Mouse (Mus musculus) liver, embryonic 11.5 days (tissue): Measurements from ENCODE around the gene Fancf. TPM values are rescaled to one million over a fixed set of nuclear protein-coding genes. Genes with fewer than 3 reads are reported as not detected.

Source experiments
- ATAC-seq: fragments of 200-750 bp; cut with Nextera tagmentation; replicated peaks from 2 replicates; pipeline ENCODE4 v1.8.0; 2017; ENCODE audit warnings: moderate number of reproducible peaks, mild to moderate bottlenecking, moderate TSS enrichment, moderate library complexity; ENCODE audit not compliant: low FRiP score
- DNase-seq: peaks from one replicate; pipeline ENCODE4 v3.0.0-alpha.2; 2017; ENCODE audit warnings: low spot score
- H3K27ac ChIP-seq: fragments of 300-500 bp; sonication (generic); 2 replicates; pipeline ENCODE4 v1.5.1; 2014; ENCODE audit warnings: mild to moderate bottlenecking, low read depth, low read length, control low read depth
- H3K27me3 ChIP-seq: fragments of 300-500 bp; sonication (generic); replicated peaks from 2 replicates; pipeline ENCODE4 v1.6.1; 2014; ENCODE audit warnings: low read length, mixed read lengths; ENCODE audit not compliant: control insufficient read depth, insufficient read depth
- H3K36me3 ChIP-seq: fragments of 300-500 bp; sonication (generic); 2 replicates; pipeline ENCODE4 v1.6.1; 2014; ENCODE audit warnings: mild to moderate bottlenecking, low read length, moderate library complexity, mixed read lengths; ENCODE audit not compliant: control insufficient read depth, insufficient read depth
- H3K4me1 ChIP-seq: fragments of 300-500 bp; sonication (generic); replicated peaks from 2 replicates; pipeline ENCODE4 v1.6.1; 2014; ENCODE audit warnings: low read length, mixed read lengths; ENCODE audit not compliant: control insufficient read depth, insufficient read depth
- H3K4me2 ChIP-seq: fragments of 300-500 bp; sonication (generic); 2 replicates; pipeline ENCODE4 v1.6.1; 2014; ENCODE audit warnings: mild to moderate bottlenecking, control low read depth, moderate library complexity
- H3K4me3 ChIP-seq: fragments of 300-500 bp; sonication (generic); 2 replicates; pipeline ENCODE4 v1.5.1; 2014; ENCODE audit warnings: low read depth, low read length, control low read depth
- H3K9ac ChIP-seq: fragments of 300-500 bp; sonication (generic); 2 replicates; pipeline ENCODE4 v1.6.1; 2014; ENCODE audit warnings: low read depth, low read length, control low read depth
- H3K9me3 ChIP-seq: fragments of 300-500 bp; sonication (generic); 2 replicates; pipeline ENCODE4 v1.6.1; 2016; ENCODE audit warnings: low read length, inconsistent platforms, mixed read lengths; ENCODE audit not compliant: control insufficient read depth
- WGBS: fragments of 180-500 bp; shearing (Covaris S2); extraction: QIAGEN DNeasy Blood & Tissue Kit; methylation state at CpG from one replicate; pipeline ENCODE4 v1.1.7; 2014; 5-methylcytosine and 5-hydroxymethylcytosine counted together
- polyA plus RNA-seq: library from polyadenylated mRNA; unstranded; fragments of >200 nt; fragmentation: Nextera tagmentation; extraction: Ambion mirVana; gene quantifications from 2 replicates; pipeline ENCODE4 v1.2.1, GENCODE M21; 2014

Gene Fancf
- polyA plus RNA-seq, 1 experiment from 2014 or later: 18.4 TPM

DNA sequence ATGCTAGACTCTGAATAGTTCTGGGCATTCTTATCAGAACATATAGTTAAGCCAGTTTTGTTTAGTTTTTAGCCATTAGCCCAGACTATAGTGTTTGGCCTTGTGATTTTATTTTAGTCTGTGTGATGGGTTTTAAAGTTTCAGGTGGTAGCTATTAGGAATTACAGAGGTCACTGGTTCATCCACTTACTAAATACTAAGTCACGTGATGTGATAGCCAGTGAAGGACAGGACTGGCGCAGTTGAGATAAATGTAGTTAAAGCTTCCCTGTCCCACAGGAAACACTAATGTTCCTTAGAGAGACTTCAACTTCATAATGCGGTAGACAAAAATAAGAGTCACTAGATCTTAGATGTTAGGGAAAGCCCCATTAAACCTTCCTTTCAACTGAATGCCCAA is 775 bp upstream of the Fancf start:
- no peak for ATAC-seq
- Histone ChIP-seq H3K4me1 (peaks cover 15% of the 10 kb centered on the region; the same call in 1 of the 2 replicates), H3K27me3 (no peaks in the 10 kb centered on the region), H3K27ac (peak overlapping the region; percentile 97; the same call in 1 of the 2 replicates), H3K9ac (peak overlapping the region; percentile 95), H3K9me3 (no peaks in the 10 kb centered on the region), H3K36me3 (peaks cover 7% of the 10 kb centered on the region), H3K4me3 (peak overlapping the region; percentile 78), H3K4me2 (peak overlapping the region; percentile 82)
- no peak for DNase-seq
- 48% methylated on average over 3 of the region's 3 CpGs for WGBS

DNA sequence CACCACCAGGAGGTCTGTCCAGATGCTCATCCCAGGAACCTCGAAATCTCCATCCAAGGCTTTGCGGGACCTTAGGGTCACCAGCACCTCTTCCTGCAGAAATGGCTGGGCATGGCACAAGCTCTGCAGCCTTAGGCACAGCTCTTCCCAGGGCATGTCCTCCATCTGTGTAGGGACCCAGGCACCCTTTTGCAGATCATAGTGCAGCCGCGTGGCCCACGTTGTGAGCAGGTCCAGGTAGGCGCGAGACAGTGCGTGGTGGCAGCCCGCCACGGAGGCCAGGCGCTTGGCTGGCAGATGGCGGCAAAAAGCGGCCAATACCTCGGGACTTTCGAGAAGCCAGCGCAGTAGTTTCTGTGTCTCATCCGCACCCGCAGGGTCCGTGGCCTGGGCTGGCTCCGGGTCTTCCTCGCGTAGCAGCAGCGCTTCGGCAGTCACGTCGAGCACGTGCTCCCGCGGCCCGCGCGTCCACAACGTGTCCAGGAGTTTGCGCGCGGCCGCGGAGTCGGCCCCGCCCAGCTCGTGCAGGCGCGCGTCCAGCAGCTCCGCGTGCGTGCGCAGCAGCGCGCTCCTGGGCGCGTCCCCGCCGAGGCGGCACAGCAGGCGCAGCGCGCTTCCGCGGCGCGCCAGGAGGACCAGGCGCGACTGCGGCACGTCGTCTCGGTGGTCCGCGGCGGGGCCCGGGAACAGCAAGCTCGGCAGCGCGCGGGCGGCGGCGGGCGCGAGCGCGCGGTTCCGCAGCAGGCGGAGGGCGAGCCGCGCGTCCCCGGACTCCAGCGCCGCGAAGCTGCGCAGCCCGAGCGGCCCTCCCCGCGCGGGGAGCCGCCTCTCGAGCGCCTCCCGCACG is 594 bp downstream of the Fancf start, which contains the start of gene Gas2:
Gas2 (plus strand) TSS at position 766 of the 847 bp plus-strand sequence.
- peak within 1 kb of the TSS; percentile 95 for H3K9ac ChIP-seq
- no peaks in the 10 kb centered on the region for H3K27me3 ChIP-seq
- H3K27ac ChIP-seq: peak within 1 kb of the TSS; percentile 97
- peak within 1 kb of the TSS; percentile 78 for H3K4me3 ChIP-seq
- ATAC-seq: peak; percentile 76
- peaks cover 15% of the 10 kb centered on the region; the same call in 1 of the 2 replicates for H3K4me1 ChIP-seq
- peaks cover 7% of the 10 kb centered on the region for H3K36me3 ChIP-seq
- WGBS: 6% methylated on average over 86 of the region's 105 CpGs
- H3K4me2 ChIP-seq: peak within 1 kb of the TSS; percentile 89
- H3K9me3 ChIP-seq: no peaks in the 10 kb centered on the region
- peak; percentile 84 for DNase-seq

DNA sequence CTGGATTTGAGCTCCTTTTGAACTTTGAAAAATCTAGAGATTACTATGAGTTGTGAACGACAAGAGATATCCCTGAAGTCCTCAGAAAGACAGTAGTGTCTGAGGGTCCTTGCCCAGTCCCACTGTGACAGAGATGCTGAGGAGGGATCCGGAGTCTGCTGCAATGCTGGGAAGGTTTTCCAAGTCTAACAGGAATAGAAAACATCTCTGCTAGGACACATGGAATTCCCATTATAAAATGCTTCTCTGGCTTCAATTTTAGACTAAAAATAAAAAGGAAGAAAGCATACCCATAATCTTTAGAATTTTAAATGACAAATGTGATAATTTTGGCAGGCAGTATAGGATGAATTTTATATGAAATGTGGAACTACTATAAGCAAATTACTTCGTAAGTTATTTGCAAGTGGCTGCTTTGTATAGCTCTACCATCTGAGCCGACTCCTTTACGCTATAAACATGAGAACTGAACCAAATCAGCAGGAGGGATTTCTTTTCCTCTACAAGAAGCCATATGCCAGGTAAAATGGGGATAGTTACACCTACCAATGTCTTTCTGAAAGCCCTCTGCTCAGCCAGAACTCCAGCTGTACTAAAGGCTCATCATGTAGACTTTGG is 10.1 kb downstream of the Fancf start:
- Histone ChIP-seq H3K36me3 (no peaks in the 10 kb centered on the region), H3K4me1 (0 out of 2 replicates have a peak, but pooled peaks cover 2% of the 10 kb centered on the region), H3K4me2 (no peak overlapping the region), H3K9me3 (no peaks in the 10 kb centered on the region), H3K4me3 (no peak overlapping the region), H3K27ac (no peak overlapping the region), H3K27me3 (no peaks in the 10 kb centered on the region), H3K9ac (no peak overlapping the region)
- no peak for ATAC-seq
- WGBS: 90% methylated on average over 5 of the region's 5 CpGs
- DNase-seq: no peak

DNA sequence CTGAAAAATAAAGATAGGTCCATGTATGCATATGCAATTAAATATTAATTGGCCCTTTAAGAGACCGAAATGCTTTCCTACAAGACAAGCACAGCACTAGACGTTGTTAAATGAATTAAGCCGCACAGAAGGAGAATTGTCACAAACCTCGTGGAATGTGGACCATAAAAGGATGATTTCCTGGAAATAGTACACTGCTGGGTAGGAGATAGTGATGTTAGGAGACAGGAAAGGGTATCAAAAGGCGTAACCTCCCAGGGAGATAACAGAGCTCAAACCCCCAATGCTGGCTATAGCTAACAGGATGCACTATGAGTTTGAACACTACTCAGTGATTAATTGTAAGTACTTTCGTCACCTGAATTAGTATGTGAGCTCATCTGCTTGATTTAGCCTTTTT is 11.2 kb downstream of the Fancf start:
- Histone ChIP-seq H3K27me3 (no peaks in the 10 kb centered on the region), H3K4me1 (0 out of 2 replicates have a peak, but pooled peaks cover 2% of the 10 kb centered on the region), H3K9ac (no peak overlapping the region), H3K9me3 (no peaks in the 10 kb centered on the region), H3K4me3 (no peak overlapping the region), H3K27ac (no peak overlapping the region), H3K36me3 (no peaks in the 10 kb centered on the region), H3K4me2 (no peak overlapping the region)
- WGBS: 57% methylated on average over 6 of the region's 6 CpGs
- peak; percentile 74 for ATAC-seq
- DNase-seq: no peak

DNA sequence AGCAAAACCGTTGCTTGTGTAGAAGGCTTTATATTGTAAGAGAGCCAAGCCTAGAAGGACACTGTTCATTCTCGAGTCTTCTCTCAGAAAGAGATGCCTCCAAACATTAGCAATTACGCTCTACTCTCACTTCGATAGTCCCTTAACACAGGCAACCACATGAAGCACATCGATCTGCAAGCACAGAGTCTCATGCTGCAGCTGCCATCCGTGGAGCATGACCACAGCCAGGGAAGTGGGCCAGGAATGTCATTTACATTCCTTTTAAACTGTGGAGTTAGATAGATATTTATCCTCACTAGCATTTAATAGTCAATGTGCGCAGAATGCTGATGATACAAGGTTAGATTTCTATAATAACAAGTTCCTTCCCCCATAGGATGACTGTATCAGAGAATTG is 21.6 kb downstream of the Fancf start:
- Histone ChIP-seq H3K27ac (no peak overlapping the region), H3K9me3 (no peaks in the 10 kb centered on the region), H3K9ac (no peak overlapping the region), H3K4me3 (no peak overlapping the region), H3K27me3 (no peaks in the 10 kb centered on the region), H3K36me3 (no peaks in the 10 kb centered on the region), H3K4me1 (no peaks in the 10 kb centered on the region), H3K4me2 (no peak overlapping the region)
- WGBS: 83% methylated on average over 7 of the region's 7 CpGs
- DNase-seq (no peak), ATAC-seq (no peak)

DNA sequence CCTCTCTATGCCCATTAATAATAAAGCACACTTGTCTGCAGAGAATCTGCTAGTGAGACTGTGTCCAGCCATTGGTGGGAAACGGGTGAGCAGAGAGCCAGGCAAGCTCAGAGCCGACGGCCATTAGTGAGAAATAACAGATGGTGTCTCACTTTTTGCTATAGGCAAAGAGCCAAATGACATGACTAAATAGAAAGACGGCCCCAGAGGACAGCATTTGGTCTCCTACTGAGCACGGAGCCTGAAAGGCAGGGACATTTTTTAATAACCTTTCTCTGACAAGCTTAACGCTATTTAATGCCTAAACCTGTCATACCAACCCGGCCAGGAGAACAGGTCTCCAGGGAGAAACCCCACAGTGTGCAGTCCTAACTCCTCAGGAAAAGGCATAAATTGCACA is 30.1 kb downstream of the Fancf start:
- no peak overlapping the region for H3K4me3 ChIP-seq
- no peaks in the 10 kb centered on the region for H3K9me3 ChIP-seq
- no peak overlapping the region for H3K9ac ChIP-seq
- H3K4me1 ChIP-seq: no peaks in the 10 kb centered on the region
- H3K36me3 ChIP-seq: no peaks in the 10 kb centered on the region
- no peak for ATAC-seq
- no peak overlapping the region for H3K4me2 ChIP-seq
- no peak overlapping the region for H3K27ac ChIP-seq
- no peak for DNase-seq
- WGBS: 69% methylated on average over 7 of the region's 7 CpGs
- no peaks in the 10 kb centered on the region for H3K27me3 ChIP-seq

DNA sequence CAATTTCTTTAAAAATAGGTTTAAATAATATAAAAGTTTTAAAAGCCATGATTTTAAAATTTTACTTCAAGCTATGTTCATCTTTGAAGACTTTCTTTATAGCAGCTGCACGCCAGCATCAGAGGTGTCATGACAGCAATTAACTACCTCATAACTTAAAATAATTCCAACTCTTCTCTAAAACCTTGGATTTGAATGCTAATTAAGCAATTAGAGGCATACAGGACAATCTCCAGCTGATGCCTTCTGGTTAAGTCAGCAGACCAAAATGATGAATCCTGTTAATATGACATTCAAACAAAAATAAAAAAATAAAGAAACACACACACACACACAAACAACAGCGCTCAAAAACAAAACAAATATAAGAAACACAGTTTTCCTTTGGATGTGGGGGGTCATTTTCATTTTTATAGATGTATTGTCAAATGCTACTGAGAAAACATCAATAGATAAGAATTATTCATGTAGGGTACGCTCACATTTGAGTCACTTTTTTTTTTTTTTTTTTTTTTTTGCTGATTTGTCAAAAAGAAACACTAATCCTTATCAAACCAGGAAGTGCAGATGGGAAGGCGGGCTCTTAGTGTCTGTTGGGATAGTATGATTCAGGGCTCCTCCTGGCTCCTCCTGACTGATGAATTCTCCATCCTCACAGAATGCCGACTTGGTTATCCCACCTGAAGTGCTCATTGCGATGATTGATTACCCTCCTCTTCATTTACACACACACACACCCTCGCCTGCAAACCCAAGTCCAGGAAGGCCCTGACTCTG is 38.3 kb downstream of the Fancf start:
- DNase-seq (no peak), ATAC-seq (no peak)
- Histone ChIP-seq H3K27ac (no peak overlapping the region), H3K4me3 (no peak overlapping the region), H3K4me1 (no peaks in the 10 kb centered on the region), H3K4me2 (no peak overlapping the region), H3K9ac (no peak overlapping the region), H3K27me3 (no peaks in the 10 kb centered on the region), H3K9me3 (no peaks in the 10 kb centered on the region), H3K36me3 (no peaks in the 10 kb centered on the region)
- WGBS: 70% methylated on average over 7 of the region's 7 CpGs

DNA sequence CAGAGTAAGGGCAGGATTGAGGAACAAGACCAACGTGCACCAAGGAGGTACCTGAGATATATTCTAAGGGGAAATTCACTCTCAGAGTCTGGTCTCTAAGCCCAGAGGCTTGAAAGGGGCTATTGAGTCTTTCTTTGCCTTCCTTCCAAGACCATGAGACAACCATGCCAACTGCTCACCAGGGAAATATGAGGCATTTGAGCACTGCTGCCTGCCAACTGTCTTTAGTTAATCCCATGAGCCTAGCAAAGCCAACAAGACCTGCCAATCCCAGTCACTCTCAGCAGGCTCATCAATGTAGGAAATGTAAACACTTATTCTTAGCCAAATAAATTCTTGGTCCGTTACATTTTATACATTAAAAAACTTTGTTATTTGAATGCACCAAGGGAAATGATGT is 40.6 kb downstream of the Fancf start:
- Histone ChIP-seq H3K36me3 (no peaks in the 10 kb centered on the region), H3K27ac (no peak overlapping the region)

More for the DNA sequence above, 40.6 kb downstream of the Fancf start:
- Histone ChIP-seq H3K4me3 (no peak overlapping the region), H3K4me2 (no peak overlapping the region), H3K4me1 (no peaks in the 10 kb centered on the region), H3K27me3 (no peaks in the 10 kb centered on the region), H3K9ac (no peak overlapping the region), H3K9me3 (no peaks in the 10 kb centered on the region)
- 57% methylated on average over 2 of the region's 2 CpGs for WGBS
- DNase-seq (no peak), ATAC-seq (no peak)
